Mouse (Mus musculus) left cerebral cortex, postnatal 10 days (tissue): Measurements from ENCODE around the gene Rras2. TPM values are rescaled to one million over a fixed set of nuclear protein-coding genes. Genes with fewer than 3 reads are reported as not detected.

ENCODE experiments used
- DNase-seq, 2 experiments: peaks; one replicate each; pipeline ENCODE4 v3.0.0; 2021 to 2022; ENCODE audit warnings: low spot score in 2 of 2, mixed read lengths in 1 of 2; ENCODE audit errors: extremely low spot score in 1 of 2
- intact Hi-C: fragments of 180-260 bp; cut with DNase I; formaldehyde crosslinking; loops from one replicate; pipeline ENCODE4 v1.15.1; 2025
- total RNA-seq, 2 experiments: library from RNA; stranded (reverse); gene quantifications; 2 replicates each; pipeline ENCODE4 v1.2.3; 2021

Rras2 gene
- total RNA-seq, 2 experiments from 2014 or later, result 60.3 to 67.5 TPM

DNA sequence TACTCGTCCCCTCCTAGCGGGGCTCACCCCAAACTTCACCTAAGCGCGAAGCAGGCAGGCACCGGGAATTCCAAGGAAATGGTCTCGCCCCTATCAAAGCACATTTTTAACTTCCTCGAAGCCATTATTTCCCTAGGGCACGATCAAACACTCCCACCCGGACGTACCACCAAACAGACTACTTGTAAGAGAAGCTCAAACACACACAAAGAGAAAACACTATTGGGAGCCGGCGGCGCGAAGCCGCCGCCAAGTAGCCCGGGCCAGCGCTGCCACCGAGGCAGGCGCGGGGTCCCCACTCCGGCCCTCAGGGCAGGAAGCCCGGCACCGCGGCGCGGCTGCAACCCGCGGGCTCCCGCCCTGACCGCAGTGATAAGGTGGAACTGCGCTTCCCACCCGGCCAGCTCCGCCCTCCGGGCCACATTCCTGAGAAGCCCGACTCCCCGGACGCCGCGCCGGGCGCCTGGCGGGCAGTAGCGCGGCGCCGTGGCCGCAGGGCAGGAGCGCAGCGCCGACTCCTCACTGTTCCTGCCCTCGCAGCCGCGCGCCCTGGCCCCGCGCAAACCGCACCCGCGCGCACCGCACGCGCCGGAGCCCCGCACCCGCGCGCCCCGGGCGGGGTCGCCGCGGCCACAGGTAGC lies 750 bp downstream of the Rras2 start:
- intact Hi-C loops, result loop anchor here (10.0 kb wide), 1 partner anchor 52 kb away; no protein-coding TSS in a partner anchor
- DNase-seq, result peak in 1 of 2 experiments; percentile 76

DNA sequence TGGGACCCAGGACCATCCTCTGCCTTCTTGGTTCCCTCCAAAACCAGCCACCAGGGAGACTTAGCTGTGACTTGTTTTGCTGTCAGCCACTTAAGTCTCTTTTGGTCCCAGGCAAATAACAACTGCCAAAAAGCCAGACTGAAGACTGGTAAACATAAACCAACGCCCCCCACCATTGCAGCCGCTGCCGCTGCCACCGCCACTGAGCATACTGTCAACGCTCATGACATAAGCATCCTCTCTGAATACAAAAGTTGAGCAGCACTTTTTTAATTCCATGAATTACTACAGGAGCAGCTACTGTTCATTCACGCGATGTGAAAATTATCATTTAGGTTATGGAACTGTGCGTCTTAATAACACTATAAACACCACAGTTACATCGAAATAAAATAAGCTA lies 1.6 kb downstream of the Rras2 start:
- intact Hi-C loops, result loop anchor here (10.0 kb wide), 1 partner anchor 51 kb away; no protein-coding TSS in a partner anchor
- DNase-seq, result no peak

DNA sequence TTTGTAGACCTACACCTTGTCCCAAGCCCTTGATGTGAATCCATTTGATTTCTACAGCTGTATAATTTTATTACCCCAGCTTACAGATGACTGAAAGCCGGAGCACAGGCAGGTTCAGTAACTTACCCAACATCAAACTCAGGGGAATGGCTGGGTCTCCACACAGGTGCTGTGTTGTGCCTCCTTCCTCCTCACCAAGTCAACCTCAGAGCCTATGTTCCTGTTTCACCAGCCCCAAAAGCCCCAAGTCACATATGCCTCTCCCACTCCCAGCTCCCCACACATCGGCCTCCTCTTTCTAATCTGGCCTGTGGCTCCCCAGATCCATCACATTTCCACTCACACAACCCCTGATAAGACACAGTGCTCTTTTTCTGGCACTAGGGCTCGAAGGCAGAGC lies 2.6 kb downstream of the Rras2 start:
- no peak for DNase-seq
- intact Hi-C loops, result loop anchor here (10.0 kb wide), 1 partner anchor 50 kb away; no protein-coding TSS in a partner anchor

DNA sequence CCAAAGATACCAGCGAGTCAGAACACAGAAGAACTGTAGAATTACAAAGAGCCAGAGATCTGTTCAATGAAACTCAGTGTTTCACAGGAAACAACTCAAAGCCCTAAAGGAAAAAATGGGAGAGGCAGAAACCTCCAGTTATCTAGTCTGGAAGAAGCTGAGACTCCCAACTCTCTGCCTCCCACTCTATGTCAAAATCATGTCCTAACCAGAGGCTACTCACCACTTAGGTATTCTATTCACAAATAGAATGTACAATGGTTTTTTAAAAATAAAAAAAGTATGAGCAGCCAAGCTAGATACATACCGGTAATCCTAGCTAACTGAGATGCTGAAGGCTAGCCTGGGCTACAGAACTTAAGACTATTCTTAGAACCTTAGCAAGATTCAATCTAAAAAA lies 3.3 kb downstream of the Rras2 start:
- intact Hi-C loops, result loop anchor here (10.0 kb wide), 1 partner anchor 49 kb away; no protein-coding TSS in a partner anchor
- DNase-seq, result no peak

DNA sequence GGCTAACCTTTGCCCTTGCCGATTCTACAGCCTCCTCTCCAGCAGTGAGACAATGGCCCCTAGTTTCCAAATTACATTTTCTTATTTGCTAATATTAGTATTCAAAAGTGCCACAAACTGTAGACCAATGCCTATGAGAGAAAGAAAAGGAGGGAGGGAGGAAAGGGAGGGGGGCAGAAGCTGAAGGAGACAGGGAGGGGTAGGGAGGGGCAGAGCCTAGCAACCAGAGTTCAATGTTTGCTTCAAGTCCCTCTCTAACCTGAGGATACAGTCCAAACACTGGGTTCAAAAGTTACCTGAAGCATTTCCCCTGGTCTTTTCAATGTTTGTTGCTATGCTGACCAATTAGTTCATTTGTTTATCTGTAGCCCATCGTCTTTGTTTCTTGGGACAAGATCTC lies 7.1 kb downstream of the Rras2 start:
- DNase-seq, result no peak
- intact Hi-C loops, result loop anchor here (10.0 kb wide), 1 partner anchor 46 kb away; no protein-coding TSS in a partner anchor

DNA sequence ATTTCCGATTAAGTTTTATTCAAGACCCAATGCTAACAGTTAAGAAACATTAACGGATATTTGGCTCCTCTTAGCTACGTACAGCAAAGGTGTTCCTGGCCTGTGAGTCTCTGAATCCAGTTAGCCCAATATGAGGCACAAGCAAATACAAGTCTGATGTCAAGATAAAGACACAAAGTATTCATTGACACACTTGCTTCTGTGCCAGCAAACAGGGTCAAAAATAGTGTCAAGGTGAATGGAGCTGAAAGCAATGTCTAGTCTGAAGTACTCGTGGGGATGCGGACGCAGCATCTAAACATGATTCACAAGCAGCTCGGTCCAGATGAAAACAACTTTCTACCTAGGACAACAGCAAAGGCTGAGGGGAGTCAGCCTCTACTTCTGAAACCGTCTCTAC lies 11.7 kb downstream of the Rras2 start:
- no peak for DNase-seq
- intact Hi-C loops, result no loop called here

DNA sequence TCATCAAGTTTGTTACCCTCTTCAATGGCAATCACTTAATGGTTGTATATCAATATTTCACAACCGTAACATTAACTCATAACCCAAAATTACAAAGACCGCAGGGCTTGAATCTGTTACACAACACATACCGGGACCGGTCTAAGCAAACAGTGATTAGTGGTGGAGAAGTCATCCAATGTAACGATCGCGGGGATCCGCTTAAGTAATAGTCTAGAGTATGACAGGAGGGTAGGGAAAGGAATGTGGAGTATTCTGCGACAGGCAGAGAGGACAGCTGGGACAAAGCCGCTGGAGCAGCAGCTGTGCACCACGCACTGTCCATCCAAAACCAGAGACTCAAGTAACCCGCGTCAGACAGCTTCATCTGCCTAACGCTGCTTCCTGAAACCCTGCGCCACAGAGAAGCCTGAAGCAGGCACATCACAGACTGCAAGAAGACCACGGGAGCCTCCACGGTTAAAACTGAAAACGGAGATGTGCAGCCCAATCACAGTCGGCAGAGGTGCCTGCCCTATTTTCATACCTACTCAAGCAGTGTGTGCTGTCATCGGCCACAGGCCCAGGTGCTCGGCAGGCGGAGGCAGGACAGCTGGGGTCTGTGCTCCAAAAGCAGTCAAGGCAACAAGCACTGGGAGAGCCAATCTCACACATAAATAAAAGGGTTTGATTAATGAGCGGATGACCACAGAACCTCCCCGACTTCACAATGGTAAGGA lies 13.8 kb downstream of the Rras2 start:
- intact Hi-C loops, result no loop called here
- DNase-seq, result no peak

DNA sequence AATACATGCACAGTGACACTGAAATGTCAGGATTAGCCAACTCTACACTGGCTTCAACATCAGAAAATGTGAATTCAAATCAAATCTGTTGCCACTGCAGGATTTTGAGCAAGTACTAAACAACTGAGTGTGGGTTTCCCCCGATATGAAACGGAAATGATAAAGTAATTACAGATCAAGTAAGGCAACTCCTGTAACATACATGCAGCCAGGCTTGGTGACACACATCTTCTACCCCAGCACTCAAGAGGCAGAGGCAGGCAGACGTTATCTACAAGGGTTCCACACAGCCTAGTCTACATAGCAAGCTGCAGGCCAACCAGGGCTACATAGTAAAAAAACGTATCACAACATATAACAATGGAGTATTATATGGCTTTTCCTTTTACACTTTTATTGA lies 14.4 kb downstream of the Rras2 start:
- intact Hi-C loops, result no loop called here
- DNase-seq, result no peak

DNA sequence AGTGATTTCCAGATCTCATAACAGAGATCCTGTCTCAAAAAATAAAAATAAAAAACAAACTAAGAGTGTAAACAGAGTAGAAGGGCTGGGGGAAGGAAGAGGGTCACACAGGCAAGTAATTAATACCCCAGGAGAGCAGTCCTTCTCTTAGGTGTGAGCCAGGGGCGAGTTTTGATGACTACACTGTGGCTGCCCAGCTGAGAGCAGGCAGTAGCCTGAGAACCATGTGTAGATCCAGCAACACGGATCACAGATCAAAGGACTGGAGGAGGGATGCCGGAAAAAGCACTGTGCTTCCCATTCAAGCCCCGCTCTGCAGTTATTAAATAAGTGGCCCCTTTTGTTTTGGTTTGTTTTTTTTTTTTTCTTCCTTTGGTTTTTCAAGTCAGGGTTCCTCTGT lies 15.0 kb downstream of the Rras2 start:
- intact Hi-C loops, result no loop called here
- no peak for DNase-seq

DNA sequence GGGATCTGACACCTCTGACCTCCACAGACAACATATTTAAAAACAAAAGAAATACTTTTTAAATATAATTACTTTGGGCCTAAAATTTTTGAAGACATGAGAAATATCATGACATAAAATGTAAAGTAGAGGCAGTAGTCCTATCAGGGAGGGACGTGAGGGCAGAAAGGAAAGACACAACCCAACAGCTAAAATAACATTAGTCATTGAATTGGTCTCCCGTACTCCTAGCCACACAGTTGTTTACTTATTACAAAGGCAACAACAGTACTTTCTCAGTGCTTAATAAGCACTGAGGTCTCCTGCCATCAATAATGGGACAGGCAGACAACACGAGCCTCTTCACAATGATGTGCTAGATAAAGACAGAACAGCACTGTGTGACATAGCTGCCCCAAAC lies 16.2 kb downstream of the Rras2 start:
- DNase-seq, result no peak
- intact Hi-C loops, result no loop called here

DNA sequence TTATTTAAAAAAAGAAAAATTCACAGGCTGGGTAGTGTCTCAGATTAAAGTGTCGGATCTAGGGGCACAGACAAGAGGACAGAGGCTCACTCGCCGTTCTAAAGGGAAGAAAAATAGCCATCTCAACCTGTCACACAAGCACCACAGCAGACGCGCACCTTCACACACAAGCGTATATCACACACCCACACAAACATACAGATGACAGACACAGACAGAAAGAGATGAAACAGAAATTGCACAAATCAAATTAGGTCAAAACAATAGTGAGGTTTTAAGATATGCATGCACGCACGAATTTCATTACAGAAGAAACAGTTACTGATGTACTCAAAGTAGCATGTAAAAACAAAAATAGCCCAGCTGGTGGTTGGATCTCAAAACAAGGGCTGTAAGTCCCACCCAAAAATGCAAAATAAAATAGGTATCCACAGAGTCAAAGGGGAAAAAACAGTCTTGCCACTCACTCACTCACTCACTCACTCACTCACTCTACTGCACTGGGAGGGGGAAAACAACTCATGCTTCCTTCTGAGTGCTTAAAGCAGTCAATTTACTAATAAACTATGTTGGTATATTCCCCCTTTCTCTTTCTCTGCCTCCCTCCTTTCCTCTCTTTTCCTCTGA lies 23.9 kb downstream of the Rras2 start:
- DNase-seq, result no peak
- intact Hi-C loops, result no loop called here

DNA sequence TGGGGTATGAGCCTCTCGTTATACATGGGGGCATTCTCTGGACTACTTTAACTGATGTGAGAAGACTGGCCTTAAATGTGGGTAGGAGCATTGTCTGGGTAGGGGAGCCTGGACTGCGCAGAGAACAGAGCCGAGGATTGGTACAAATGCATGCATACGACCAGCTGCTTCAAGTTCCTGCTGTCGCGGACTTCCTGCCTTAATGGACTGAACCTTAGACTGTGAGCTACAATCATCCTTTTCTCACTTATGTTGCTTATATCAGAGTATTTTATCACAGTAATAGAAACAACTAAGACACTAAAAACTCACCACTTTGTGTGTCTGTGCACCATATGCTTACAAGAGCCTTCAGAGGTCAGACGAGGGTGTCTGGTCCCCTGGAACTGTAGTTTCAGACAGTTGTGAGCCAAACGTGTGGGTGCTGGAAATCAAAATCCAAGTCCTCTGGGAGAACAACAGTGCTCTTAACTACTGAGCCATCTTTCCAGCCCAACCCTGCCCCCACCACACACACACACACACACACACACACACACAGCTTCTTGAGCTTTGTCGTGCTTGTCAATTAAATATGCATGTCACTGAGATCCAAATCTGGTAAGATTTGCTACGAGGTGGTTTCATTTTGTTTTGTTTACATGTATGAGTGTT lies 26.6 kb downstream of the Rras2 start:
- intact Hi-C loops, result no loop called here
- no peak for DNase-seq

DNA sequence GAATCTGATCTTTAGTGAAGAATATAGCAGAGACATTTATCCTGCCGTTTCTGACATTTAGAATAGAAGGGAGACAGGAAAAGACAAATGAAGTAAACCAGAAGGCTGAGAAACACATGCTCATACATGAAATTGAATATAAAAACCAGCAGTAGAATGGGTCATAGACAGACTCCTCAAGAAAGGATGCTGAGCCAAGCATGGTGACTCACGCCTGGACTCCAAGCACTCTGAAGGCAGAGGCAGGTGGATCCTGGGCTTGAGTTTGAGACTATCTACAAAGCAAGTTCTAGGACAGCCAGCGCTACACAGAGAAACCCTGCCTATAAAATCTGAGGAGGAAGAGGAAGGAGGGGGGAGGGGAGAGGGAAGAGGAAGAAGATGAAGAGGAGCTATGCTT lies 27.4 kb downstream of the Rras2 start:
- intact Hi-C loops, result no loop called here
- DNase-seq, result no peak

DNA sequence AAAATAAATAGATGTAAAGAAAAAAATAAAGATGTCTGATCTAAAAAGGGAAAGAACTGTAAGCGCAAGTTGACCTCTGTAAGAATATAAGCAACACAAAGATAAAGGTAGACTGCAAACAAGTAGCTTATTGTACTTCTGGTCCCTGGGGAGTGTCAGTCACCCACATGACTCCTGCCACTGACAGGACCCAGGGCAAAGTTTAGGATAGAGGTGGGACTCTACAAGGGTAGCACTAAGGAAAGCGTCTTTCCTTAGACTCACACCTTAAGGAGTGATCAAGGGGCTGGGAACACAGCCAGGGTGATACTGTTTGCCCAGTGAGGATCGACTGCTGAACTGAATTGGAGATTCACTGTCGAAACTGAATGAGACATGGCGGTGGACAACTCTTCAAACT lies 28.7 kb downstream of the Rras2 start:
- DNase-seq, result no peak
- intact Hi-C loops, result no loop called here

DNA sequence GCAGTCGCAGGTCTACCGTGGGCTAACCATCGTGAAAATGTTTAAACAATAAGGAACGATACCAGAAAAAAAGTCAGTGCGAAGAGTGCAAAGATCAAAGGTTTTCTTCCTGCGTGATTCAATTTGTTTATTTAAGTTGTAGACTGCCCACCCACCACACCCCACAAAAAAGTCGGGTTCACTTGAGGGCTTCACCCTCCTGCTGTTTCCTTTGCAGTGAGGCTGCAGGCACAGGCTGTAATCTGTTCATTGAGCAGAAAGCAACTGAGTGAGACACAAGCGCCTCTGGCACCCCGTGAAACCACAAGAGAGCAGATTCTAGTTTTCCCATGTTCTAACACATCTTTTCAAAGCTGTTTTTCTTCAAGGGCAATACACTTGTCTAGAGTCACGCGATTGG lies 29.6 kb downstream of the Rras2 start:
- intact Hi-C loops, result no loop called here
- DNase-seq, result no peak

DNA sequence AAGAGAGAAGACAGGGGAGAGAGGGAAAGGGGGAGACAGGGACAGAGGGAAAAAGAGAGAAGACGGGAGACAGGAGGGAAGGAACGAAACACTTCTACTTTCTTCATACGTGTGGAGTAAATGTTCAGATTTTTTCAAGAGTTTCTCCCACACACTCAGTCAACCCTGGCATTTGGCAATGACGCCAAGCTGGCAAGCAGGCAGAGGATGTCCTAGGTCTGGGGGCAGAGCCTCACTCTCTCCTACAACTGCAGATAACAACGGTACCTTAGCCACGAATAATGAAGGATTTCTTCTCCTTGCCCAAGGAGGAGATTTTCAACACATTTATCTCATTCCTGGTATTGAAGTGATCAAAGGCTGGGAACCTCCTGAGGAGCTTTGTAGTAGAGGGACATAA lies 30.2 kb downstream of the Rras2 start:
- no peak for DNase-seq
- intact Hi-C loops, result no loop called here

DNA sequence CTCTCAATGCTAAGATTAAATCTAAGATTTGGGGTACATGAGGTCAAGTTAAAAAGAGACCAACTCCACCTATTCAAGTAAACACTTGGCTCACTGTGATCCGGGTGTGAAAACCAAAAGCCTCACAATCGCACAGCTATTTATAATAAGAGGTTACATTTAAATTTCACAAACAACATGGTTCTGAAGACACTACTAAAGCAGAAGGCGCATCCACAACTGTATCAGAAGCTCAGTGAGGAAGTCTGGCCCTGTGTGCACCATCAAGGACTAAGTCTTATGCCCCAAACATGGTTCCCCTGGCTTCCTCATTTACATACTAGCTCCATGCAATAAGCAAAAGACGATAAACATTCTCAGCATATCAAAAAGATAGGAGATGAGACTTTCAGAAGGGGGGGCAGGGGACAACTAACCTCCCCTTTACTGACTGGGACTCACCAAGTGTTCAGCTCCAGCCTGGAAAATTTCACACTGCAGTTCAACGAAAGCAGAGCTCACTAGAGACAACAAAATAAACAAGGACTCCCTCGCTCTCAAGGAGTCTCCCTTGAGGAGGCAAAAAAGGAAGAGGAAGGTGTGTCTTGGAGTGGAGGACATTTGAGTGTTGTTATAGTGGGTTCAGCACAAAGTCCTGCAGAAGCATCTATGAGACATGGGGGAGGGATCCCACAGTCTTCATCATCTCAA lies 31.4 kb downstream of the Rras2 start:
- DNase-seq, result no peak
- intact Hi-C loops, result no loop called here

DNA sequence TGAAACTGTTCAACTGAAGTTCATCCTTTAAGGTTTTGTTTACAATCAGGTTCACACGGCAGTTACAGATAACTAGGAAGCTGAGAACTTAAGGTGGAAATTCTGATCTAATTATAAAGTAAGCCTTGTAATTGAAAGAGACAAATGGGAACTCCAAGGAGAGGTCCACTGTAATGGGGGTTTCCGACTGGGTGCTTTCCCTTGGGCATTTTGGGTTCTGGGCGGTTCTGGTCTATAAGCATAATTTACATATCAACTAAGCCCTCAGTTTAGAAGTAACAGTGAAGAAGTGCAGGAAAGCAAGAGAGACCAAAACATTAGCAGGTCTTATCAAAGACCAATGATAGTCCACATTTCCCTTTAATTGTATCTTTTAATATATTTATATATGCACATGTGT lies 33.8 kb downstream of the Rras2 start:
- intact Hi-C loops, result no loop called here
- DNase-seq, result no peak

DNA sequence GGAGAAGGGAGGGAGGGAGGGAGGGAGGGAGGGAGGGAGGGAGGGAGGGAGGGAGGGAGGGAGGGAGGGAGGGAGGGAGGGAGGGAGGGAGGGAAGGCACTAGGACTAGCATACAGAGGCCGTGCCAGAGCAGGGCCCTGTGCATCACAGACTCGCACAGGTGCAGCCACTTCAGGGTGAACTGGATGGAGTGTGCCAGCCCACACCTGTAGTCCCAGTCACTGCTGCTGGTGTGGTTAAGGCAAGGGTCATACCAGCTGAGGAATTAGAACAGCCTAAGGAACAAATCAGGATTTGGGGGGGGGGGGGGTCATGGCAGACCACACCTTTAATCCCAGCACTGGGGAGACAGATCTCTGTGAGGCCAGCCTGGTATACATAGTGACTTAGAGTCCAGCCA lies 34.5 kb downstream of the Rras2 start:
- DNase-seq, result no peak
- intact Hi-C loops, result no loop called here
